Mouse (Mus musculus): ENCODE results near the gene Arsb. TPM values are rescaled to one million over a fixed set of nuclear protein-coding genes. Genes with fewer than 3 reads are reported as not detected.
"Not testable (repeated sequence)": the region's sequence is repeated elsewhere in the genome, so short reads cannot be mapped to it uniquely, and the experiment has no call there.

Gene Arsb
- polyA plus RNA-seq, 1 experiment from 2014 or later = 9.8 TPM

GRCm38 (mm10) chr13:93793643-93794182 lies 22.3 kb downstream of the Arsb start:
- H3K36me3 ChIP-seq = no peaks in the 10 kb centered on the region
- 86% methylated on average over 10 of the region's 10 CpGs for WGBS
- no peak overlapping the region for H3K9ac ChIP-seq (replicated peaks)
- peaks cover 2% of the 10 kb centered on the region; the same call in 1 of the 2 replicates for H3K9me3 ChIP-seq
- no peak overlapping the region for H3K4me2 ChIP-seq (replicated peaks)
- no peaks in the 10 kb centered on the region for H3K27me3 ChIP-seq
- H3K27ac ChIP-seq (replicated peaks) = no peak overlapping the region
- ATAC-seq (ENCODE audit: low FRiP score, low read depth) = 0 out of 2 replicates have a peak, but pooled peaks have one; percentile 21
- no peak overlapping the region for H3K4me3 ChIP-seq
- 0 out of 2 replicates have a peak, but pooled peaks cover 3% of the 10 kb centered on the region for H3K4me1 ChIP-seq

GRCm38 (mm10) chr13:93797011-93797600 lies 25.7 kb downstream of the Arsb start:
- no peak overlapping the region for H3K27ac ChIP-seq (replicated peaks)
- 87% methylated on average over 5 of the region's 5 CpGs for WGBS

DNA sequence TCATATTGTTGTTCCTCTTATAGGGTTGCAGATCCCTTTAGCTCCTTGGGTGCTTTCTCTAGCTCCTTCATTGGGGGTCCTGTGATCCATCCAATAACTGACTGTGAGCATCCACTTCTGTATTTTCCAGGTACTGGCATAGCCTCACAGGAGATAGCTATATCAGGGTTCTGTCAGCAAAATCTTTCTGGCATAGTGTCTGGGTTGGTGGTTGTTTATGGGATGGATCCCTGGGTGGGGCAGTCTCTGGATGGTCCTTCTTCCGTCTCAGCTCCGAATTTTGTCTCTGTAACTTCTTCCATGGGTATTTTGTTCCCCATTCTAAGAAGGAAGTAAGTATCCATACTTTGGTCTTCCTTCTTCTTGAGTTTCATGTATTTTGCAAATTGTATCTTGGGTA lies 38.9 kb downstream of the Arsb start:
- 91% methylated on average over 2 of the region's 2 CpGs for WGBS
- H3K4me3 ChIP-seq; H3K36me3 ChIP-seq; ATAC-seq (ENCODE audit: low FRiP score, low read depth); H3K9me3 ChIP-seq; H3K27ac ChIP-seq (replicated peaks); H3K4me2 ChIP-seq (replicated peaks); H3K9ac ChIP-seq (replicated peaks); H3K4me1 ChIP-seq; H3K27me3 ChIP-seq: not testable (repeated sequence)

More at GRCm38 (mm10) chr13:93797011-93797600, 25.7 kb downstream of the Arsb start:
- 0 out of 2 replicates have a peak, but pooled peaks cover 3% of the 10 kb centered on the region for H3K4me1 ChIP-seq
- H3K27me3 ChIP-seq = no peaks in the 10 kb centered on the region
- no peak overlapping the region for H3K4me3 ChIP-seq
- peaks cover 2% of the 10 kb centered on the region; the same call in 1 of the 2 replicates for H3K9me3 ChIP-seq
- no peak for ATAC-seq (ENCODE audit: low FRiP score, low read depth)
- H3K9ac ChIP-seq (replicated peaks) = no peak overlapping the region
- H3K36me3 ChIP-seq = no peaks in the 10 kb centered on the region
- H3K4me2 ChIP-seq (replicated peaks) = no peak overlapping the region

DNA sequence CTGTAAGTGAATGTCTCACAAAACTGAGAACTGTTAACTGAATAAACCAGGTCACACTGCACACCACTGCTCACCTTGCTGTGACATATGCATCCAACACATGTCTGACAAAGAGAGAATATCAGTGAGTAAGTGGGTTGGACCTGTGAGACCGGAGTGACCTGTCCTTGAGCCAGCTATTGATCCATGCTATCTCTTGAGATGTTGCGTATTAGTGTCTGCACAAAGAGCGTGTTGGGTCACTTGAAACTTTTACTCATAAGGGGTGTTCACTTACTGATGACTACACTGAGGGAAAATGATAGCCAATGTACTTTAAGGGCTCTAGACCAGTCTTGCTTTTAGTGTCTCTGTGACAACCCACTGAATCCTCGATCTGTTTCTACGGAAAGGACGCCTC lies 42.7 kb downstream of the Arsb start:
- no peaks in the 10 kb centered on the region for H3K27me3 ChIP-seq
- H3K4me3 ChIP-seq = no peak overlapping the region
- H3K9me3 ChIP-seq = no peaks in the 10 kb centered on the region
- WGBS = 89% methylated on average over 6 of the region's 6 CpGs
- no peak overlapping the region for H3K27ac ChIP-seq (replicated peaks)
- no peak overlapping the region for H3K4me2 ChIP-seq (replicated peaks)
- no peak overlapping the region for H3K9ac ChIP-seq (replicated peaks)
- no peaks in the 10 kb centered on the region for H3K4me1 ChIP-seq
- ATAC-seq (ENCODE audit: low FRiP score, low read depth) = no peak
- H3K36me3 ChIP-seq = no peaks in the 10 kb centered on the region

DNA sequence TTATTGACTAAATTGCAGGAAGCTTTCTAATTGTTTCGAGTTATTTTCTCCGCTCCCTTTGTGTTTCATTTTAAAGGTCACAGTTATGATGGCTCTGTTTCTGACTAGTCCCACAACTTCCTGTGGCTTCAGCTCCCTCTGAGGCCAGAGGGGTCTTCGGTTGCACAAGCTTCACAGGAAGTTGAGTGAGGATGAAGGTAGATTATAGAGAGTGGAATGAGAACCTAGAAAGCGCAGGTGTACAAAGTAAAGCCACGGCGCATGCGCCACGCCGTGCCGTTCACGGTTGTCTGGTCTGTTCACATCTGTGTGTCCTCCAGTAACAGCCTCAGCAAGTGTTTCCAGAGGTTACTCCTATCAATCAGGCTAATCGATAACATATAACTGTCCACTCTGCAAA lies 43.2 kb downstream of the Arsb start:
- WGBS = 94% methylated on average over 12 of the region's 12 CpGs
- H3K9ac ChIP-seq (replicated peaks) = no peak overlapping the region
- H3K27me3 ChIP-seq = no peaks in the 10 kb centered on the region
- no peak for ATAC-seq (ENCODE audit: low FRiP score, low read depth)
- H3K9me3 ChIP-seq = no peaks in the 10 kb centered on the region
- H3K4me2 ChIP-seq (replicated peaks) = no peak overlapping the region
- H3K36me3 ChIP-seq = no peaks in the 10 kb centered on the region
- no peaks in the 10 kb centered on the region for H3K4me1 ChIP-seq
- no peak overlapping the region for H3K27ac ChIP-seq (replicated peaks)
- no peak overlapping the region for H3K4me3 ChIP-seq

- ATAC-seq (ENCODE audit: low FRiP score, low read depth) = no peak
- no peaks in the 10 kb centered on the region for H3K36me3 ChIP-seq
- H3K27ac ChIP-seq (replicated peaks) = no peak overlapping the region
- H3K4me2 ChIP-seq (replicated peaks) = no peak overlapping the region
- no peaks in the 10 kb centered on the region for H3K27me3 ChIP-seq
- H3K9me3 ChIP-seq = no peaks in the 10 kb centered on the region
- 94% methylated on average over 11 of the region's 11 CpGs for WGBS
- H3K9ac ChIP-seq (replicated peaks) = no peak overlapping the region
- H3K4me1 ChIP-seq = no peaks in the 10 kb centered on the region
- no peak overlapping the region for H3K4me3 ChIP-seq
These were observed 43.7 kb downstream of the Arsb start for GRCm38 (mm10) chr13:93815128-93815527.

- no peaks in the 10 kb centered on the region for H3K4me1 ChIP-seq
- WGBS = 92% methylated on average over 2 of the region's 2 CpGs
- no peak overlapping the region for H3K27ac ChIP-seq (replicated peaks)
- H3K4me3 ChIP-seq = no peak overlapping the region
- no peak for ATAC-seq (ENCODE audit: low FRiP score, low read depth)
- H3K36me3 ChIP-seq = no peaks in the 10 kb centered on the region
- H3K9me3 ChIP-seq = no peaks in the 10 kb centered on the region
- H3K4me2 ChIP-seq (replicated peaks) = no peak overlapping the region
- no peak overlapping the region for H3K9ac ChIP-seq (replicated peaks)
- H3K27me3 ChIP-seq = no peaks in the 10 kb centered on the region
These were observed 44.7 kb downstream of the Arsb start for GRCm38 (mm10) chr13:93816127-93816526.

GRCm38 (mm10) chr13:93816688-93817331 lies 45.4 kb downstream of the Arsb start:
- Histone ChIP-seq H3K4me3 (no peak overlapping the region), H3K9ac (replicated peaks) (no peak overlapping the region), H3K9me3 (no peaks in the 10 kb centered on the region), H3K4me1 (no peaks in the 10 kb centered on the region), H3K4me2 (replicated peaks) (no peak overlapping the region), H3K27me3 (no peaks in the 10 kb centered on the region), H3K36me3 (no peaks in the 10 kb centered on the region), H3K27ac (replicated peaks) (no peak overlapping the region)
- 39% methylated on average over 9 of the region's 9 CpGs for WGBS
- ATAC-seq (ENCODE audit: low FRiP score, low read depth) = no peak

- no peak for ATAC-seq (ENCODE audit: low FRiP score, low read depth)
- no peaks in the 10 kb centered on the region for H3K36me3 ChIP-seq
- no peaks in the 10 kb centered on the region for H3K4me1 ChIP-seq
- no peak overlapping the region for H3K4me3 ChIP-seq
- no peak overlapping the region for H3K4me2 ChIP-seq (replicated peaks)
- no peaks in the 10 kb centered on the region for H3K27me3 ChIP-seq
- no peak overlapping the region for H3K9ac ChIP-seq (replicated peaks)
- WGBS = 90% methylated on average over 4 of the region's 4 CpGs
- no peaks in the 10 kb centered on the region for H3K9me3 ChIP-seq
- H3K27ac ChIP-seq (replicated peaks) = no peak overlapping the region
These were observed 48.7 kb downstream of the Arsb start for GRCm38 (mm10) chr13:93820173-93820572.

DNA sequence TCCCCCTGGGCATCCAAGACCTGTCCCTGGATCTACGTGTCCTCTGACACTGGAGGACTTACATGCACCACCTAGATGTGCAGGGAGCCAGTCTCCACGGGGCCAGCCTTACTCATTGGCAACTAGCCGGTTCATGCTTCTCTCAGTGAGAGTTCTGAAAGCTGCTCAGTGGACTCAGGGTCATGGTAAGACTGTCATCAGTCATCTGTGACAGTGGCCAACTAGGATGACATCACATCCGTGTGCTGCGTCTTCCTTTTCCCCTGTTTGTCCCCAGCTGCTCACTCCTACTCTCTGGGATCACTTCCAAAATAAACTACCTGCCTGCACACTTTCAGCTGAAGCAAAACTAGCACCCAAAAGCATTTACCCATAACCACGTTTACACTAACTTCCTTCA lies 50.6 kb downstream of the Arsb start:
- Histone ChIP-seq H3K36me3 (no peaks in the 10 kb centered on the region), H3K27ac (replicated peaks) (no peak overlapping the region), H3K9ac (replicated peaks) (no peak overlapping the region), H3K9me3 (no peaks in the 10 kb centered on the region), H3K27me3 (no peaks in the 10 kb centered on the region), H3K4me1 (no peaks in the 10 kb centered on the region), H3K4me2 (replicated peaks) (no peak overlapping the region), H3K4me3 (no peak overlapping the region)
- ATAC-seq (ENCODE audit: low FRiP score, low read depth) = no peak
- 84% methylated on average over 6 of the region's 6 CpGs for WGBS

GRCm38 (mm10) chr13:93825792-93826558 lies 54.5 kb downstream of the Arsb start:
- H3K9ac ChIP-seq (replicated peaks) = no peak overlapping the region
- H3K9me3 ChIP-seq = no peaks in the 10 kb centered on the region
- no peak overlapping the region for H3K4me2 ChIP-seq (replicated peaks)
- 87% methylated on average over 7 of the region's 7 CpGs for WGBS
- H3K27me3 ChIP-seq = no peaks in the 10 kb centered on the region
- H3K4me1 ChIP-seq = no peaks in the 10 kb centered on the region
- no peak overlapping the region for H3K4me3 ChIP-seq
- no peak overlapping the region for H3K27ac ChIP-seq (replicated peaks)
- ATAC-seq (ENCODE audit: low FRiP score, low read depth) = no peak
- no peaks in the 10 kb centered on the region for H3K36me3 ChIP-seq

DNA sequence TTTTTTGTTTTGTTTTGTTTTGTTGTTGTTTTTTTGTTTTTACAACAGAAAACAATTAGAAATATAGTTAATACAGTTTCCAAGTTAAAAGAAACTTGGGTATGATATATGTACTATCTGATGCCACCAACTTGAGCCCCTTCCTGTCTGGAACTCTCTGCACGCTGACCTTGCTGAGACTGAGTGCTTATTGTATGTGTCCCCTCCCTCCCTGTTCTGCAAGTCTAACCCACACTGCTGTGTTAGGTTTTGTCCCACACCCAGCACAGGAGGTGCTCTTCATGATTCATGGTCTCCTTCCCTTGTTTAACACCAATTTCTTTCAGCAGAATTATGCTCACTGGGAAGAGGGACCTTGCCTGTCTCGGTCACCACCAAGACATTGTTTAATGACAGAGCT lies 56.3 kb downstream of the Arsb start:
- ATAC-seq (ENCODE audit: low FRiP score, low read depth) = no peak
- no peak overlapping the region for H3K4me2 ChIP-seq (replicated peaks)
- H3K9me3 ChIP-seq = peaks cover 3% of the 10 kb centered on the region; the same call in 1 of the 2 replicates
- H3K9ac ChIP-seq (replicated peaks) = no peak overlapping the region
- no peaks in the 10 kb centered on the region for H3K4me1 ChIP-seq
- no peaks in the 10 kb centered on the region for H3K36me3 ChIP-seq
- WGBS = 83% methylated on average over 2 of the region's 2 CpGs
- H3K27ac ChIP-seq (replicated peaks) = no peak overlapping the region
- H3K4me3 ChIP-seq = no peak overlapping the region
- no peaks in the 10 kb centered on the region for H3K27me3 ChIP-seq
